Mouse (Mus musculus): ENCODE measurements around the gene Soga1.

GRCm38 (mm10) chr2:157104454-157104853, 25.4 kb upstream of the Soga1 start:
- TF ChIP-seq CTCF (IDR thresholded peaks at IDR 0.05; ENCODE audit: low read depth) (no peak), EP300 (IDR thresholded peaks at IDR 0.05; ENCODE audit: low read depth) (no peak)
